Mouse (Mus musculus): ENCODE data around the gene St5.

St5 gene

DNA sequence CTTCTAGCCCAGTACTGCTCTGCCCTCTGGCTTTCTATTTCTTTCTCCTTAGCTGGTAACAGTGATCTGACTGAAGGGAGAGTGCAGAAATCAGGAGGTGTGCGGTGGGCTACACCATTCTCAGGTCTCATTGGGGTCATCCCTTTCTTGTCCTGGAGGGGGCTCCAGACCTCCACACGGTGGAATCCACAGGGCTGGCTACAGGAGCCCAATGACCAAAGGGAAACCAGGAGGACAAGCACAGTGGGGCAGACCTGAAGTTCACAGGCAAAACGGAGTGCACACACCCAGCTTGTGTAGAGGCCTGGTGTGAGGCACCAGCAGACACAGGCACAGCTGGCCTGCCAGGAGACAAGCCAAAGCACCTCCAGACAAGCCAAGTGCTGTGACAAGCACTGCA lies 175.0 kb downstream of the St5 start:
- CTCF ChIA-PET = no interaction called here

DNA sequence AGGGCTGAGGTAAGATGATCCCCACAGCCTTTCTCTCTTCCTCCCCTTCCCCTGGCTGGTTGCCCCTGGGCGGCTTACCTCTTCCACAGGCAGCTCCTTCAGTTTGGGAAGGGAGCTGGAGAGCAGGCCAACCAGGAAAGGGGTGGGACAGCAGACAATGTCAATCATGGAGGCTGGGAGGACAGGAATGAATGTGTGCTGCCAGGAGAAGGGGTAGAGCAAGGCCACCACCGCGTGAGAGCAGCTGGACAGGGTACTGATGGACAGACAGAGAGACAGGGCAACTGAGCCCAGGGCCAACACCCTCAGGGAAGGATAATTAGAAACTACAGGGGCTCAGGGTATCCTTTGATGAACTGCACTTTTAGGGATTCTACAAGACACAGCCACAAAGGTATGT lies 175.9 kb downstream of the St5 start:
- CTCF ChIA-PET = no interaction called here

DNA sequence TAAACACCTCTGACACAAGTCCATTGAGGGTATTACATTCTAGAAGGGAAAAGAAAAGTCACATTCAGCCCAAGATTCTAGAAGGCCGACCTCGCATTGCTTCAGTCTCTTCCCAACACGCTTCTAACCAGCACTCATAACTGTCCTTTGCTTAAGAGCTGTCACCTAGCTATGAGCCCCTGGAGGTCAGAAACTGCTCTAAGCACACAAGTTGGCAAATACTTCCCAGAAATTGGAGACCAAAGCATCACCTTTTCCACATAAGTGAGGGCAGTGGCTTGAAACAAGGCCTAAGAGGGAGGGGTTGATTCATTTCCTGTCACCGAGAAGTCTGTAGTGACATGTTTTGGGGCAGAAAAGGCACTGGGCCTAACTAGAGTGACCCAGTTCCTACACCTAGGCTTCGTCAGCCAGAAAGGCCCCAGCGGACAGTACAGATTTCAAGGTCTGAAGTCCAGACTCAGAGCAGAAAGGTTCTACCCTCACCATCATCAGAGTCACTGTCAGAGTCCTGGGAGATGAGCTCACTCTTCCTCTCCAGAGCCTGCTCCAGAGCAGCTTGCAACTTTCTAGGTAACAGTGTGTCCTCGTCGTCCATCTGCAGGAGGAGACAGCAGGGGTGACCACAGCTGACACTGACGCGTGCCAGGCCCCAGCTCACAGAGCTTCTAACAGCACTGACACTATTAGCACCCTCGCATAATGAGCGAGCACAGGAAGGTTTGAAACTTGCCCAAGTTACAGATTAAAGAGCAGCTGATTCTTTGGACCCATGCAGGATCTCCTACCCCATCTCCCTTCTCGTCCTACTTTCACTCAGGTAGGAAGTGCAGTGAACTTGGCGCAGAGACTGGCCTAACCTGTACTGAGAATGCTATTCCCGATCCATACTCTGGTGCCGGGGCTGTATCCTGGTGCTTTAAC lies 177.4 kb downstream of the St5 start:
- CTCF ChIA-PET = no interaction called here

DNA sequence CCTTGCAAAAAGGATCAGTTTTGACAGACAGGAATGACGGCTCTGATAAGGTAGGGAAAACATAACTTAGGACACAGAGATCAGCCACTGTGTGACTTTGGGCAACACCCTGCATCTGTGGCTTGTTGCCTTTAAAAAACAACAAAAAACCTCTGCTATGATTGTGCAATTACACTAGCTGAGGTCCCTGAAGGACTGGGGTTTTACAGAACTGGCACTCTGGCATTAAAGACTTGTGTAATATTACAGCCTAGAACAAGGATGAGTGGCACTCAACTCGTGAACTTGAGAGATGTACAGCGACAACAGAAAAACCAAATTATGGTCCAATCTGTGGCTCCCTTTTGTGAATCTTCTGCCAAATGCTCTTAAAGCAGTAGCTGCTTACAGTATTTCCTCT lies 178.6 kb downstream of the St5 start:
- CTCF ChIA-PET = no interaction called here

DNA sequence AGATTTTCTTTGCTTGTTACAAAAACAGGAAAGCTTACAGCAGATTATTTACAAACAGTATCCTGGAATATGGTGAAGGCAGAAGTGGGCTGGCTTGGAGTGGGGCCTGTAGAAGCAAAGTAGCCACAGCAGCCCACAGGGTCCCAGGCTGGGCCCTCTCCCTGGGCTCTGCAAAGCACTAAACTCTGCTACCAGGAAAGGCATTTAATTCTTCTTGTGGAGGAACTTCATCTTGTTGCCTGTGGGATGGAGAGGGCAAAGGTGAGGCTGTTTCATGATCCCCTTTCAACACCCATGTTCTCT lies 179.0 kb downstream of the St5 start:
- CTCF ChIA-PET = no interaction called here

DNA sequence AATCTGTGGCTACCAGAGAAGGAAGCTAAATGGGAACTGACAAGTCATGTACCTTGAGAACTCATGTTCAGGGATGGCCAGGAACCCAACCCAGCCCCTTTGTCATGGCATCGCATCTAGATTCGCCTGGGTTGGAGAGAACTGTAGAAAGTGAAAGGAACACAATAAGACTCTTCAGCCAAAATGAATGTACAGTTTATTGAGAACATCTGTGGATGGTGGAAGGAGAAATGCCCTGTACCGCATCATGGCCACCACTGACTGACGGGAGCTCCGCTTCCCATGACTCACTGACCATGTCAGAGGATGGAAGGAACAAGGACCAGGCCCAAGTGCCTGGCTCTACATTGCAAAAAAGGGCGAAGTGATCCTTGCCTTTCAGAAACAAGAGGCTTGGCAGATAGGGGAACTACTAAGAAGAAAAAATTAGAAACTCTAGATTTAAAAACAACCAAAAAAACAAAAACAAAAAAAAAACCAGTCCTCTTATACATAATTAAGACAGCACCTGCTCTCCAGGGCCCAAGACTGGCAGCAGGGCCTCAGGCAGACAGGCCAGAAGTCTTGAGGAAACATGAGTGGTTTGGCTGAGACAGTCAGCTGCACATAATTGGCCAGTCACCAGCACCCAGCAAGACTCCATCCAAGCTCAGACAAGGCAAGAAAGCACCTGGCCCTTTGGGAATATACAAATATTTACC lies 179.5 kb downstream of the St5 start:
- CTCF ChIA-PET = no interaction called here

DNA sequence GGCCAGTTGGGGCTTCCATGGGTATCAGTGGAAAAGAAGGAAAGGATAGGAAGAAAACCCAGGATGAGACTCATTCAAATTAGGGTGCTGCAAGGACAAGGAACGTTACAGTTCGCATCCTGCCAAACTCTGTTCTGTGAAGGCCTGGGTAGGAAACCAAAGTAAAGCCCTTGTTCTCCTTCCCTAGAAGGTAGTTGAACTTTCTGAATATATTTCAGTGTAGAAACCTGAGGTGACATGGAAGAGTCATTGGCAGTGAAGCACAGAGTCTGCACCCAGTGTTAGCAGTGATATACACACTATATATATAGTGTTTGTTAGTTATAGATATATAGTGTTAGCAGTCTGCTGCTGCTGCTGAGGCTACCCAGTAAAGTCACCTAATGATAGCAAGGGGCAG lies 180.1 kb downstream of the St5 start:
- CTCF ChIA-PET = no interaction called here

DNA sequence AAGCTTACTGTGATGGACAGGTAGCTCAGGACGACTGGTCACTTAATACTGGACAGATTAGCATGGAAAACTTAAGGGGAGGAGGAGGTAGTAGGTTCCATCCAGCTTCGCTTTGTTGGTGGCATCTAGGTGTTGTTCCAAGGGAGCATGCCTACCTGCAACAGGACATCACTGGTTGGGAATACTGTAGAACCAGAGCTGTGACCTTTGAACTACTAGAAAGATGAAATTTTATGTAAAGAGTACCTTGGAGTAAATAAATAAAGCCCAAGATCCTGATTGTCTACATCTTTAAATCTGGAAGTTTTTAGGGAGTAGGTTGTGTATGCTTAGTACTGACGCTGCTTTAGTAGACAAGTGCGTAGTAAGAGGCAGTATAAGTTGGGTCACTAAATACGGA lies 181.3 kb downstream of the St5 start:
- CTCF ChIA-PET = no interaction called here

DNA sequence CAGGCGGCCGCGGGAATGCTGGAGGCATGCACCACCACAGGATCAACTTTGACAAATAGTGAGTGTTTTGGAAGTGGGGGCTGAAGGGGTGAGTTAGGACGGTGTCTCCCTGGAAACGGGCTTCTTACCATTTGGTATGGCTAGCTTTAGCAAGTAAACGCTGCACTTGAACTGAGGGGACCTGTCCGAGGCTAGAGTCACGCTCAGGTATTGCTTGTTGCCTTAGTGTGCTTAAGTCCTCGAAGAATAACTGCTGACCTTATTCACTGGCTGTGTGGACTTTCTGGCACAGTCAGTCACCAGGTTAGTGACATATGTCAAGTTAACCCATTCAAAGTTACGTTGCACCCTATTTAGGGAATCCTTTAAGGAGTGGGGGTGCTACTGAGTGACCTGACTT lies 183.5 kb downstream of the St5 start:
- CTCF ChIA-PET = no interaction called here

DNA sequence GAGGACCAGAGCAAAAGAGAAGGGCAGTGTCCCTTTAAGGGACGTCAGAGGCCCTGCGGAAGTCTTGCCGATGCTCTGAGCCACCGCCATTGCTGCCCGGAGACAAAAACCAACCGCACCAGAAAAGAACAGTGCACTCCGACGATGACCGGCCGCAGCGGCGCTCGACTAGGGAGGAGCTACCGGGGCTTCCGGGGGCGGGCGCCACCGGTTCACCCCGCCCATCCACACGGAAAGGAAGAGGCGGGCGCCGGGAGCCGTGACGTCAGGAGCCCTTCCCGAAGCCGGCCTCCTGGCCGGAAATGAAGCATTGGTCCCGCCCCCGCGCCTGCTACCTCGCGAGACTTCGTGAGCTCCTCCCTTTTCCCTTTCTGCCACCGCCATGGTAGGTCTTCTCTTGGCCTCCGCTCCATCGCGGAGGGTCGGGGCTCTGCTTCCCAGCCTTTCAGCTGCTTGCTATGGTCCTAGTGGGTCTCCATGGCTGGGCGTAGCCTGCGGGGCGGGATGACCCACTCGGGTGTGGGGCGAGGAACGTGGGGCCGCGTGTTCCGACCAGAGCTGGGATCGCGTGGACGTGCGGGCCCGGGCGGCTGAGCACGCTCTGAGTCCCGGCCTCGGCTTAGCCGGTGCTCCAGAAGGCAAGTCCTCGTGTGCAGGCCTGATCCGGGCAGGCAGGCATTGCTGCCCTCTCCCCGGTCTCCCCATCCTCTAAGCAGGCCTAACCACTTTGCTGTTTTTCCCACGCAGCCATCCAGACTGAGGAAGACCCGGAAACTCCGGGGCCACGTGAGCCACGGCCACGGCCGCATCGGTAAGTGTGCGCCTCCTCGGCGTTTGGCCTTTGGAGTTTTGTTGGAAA lies 184.3 kb downstream of the St5 start, which contains the start of gene Rpl27a:
Rpl27a (plus strand) TSS at position 310 of the 859 bp plus-strand sequence.
- CTCF ChIA-PET = no interaction called here

DNA sequence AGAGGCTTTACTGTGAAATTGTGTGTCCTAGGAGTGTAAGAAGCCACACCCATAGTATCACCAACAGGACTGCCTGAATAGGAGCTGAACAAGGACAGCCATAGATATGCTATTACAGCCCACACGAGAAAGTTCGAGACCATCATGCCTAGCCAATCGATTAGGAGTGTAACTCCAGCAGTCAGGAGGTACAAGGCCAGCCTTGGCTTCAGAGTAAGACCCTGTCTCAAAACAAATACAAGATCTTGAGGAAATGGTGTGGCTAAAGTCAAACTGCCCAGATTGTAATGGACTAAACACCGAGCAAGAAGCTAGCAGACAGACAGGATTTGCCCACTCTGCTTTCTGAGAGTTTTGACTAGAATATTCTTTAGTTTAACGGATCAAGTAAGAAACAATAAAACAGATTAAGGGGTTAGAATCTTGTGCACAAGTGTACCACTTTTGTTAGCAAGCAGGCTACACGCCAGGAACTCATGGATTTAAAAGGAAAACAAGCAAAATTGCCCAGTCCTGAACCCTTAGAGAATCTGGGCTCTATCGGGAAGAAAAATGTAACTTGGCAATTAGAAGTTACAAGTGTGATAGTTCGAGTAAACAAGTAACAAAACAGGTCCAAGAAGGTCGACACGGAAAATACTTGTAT lies 185.2 kb downstream of the St5 start:
- CTCF ChIA-PET = interaction anchor here (0.9 kb wide), 1 partner anchor 230 kb away, joined by 3 read pairs; no protein-coding TSS in a partner anchor

DNA sequence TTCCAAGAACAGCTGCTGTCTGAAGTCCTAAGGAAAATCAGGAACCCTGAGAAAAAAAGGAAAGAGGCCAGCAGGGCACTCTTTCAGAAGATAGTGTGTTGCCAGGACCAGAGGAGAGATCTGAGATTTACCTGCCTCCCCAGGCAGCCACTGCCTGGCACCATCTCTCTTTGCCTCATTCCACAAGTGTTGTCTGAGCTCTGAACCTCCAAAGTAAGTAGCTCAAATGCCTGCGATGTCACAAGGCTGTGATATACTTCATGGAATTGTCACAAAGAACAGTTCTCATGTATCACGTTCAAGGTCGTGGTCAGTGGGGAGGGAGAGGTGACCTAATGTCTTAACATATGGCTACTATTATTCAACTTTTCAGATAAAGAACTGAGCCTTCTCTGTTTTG lies 186.9 kb downstream of the St5 start:
- CTCF ChIA-PET = no interaction called here

DNA sequence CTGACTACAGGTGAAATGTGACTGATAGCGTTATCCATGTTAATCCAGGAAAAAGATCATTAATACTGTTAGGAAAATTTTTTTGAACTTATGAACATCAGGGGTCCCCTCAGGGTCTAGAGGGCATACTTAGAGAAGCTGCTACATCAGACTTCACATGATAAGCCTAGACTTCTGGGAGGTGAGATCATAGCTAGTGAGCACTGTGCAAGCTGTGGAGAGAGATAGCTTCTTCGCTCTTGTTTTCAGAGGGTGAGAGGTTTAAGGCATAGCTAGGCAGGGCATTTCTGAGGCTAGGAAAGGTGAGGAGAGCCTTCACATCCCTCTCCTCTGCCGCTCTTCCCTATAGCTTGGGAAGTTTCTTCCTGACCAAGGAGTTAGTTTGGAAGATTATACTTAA lies 191.6 kb downstream of the St5 start:
- CTCF ChIA-PET = no interaction called here

DNA sequence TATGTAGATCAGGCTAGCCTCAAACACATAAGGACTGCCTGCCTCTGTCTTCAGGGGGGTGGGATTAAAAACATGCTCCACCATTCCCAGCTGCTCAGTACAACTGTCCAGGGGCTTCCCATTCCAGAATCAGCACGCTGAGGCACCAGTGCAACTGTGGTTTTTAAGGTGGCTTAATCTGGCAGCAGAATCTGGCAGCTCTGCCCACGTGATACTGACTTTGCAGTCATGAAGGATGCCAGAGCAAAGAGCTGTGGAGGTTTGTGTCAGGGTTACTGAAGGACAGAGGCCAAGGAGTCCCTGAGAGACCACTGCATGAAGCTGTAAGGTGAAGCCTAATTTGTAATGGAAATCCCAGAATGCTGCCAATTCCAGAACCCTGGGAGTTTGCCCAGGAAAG lies 192.6 kb downstream of the St5 start:
- CTCF ChIA-PET = no interaction called here

DNA sequence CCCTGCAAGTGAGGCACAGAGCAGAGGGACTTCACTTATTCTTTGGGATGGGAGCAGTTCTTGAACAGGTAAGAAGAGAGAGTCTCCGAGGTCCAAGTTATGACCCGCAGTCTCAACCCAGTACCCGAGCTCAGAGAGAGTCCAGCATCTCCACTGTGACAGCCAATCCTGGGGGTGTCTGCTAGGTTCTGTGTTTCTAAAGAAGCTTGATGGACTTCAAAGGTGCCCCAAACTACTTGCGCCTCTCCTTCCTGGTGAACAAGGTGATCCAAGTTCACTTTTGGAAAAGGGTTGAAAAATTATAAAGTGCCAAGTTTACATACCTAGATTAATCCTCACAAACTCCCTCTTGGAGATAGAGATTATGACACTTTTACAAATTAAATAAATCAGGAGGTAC lies 195.4 kb downstream of the St5 start, which contains the start of gene Trim66:
Trim66 (minus strand) TSS at position 101 of the 400 bp plus-strand sequence.
- CTCF ChIA-PET = no interaction called here

DNA sequence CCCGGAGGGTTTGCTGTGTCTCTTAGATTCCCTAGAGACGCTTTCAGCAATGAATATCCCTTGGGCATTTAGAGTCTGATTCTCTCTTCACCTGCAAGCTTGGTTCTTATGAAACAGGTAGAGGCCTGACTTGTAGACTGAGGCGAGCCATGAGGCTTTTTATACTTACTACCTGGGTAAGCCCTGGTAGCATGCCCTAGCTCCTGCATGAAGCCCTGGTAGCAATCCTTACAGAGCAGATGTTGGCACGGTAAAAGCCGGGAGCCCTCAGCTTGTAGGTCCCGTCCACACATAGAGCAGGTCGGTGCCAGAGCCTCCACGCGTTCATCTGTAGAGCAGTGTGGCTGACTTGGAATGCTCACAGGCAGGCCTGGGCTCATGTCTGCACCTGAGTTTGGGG lies 195.8 kb downstream of the St5 start:
- CTCF ChIA-PET = no interaction called here

DNA sequence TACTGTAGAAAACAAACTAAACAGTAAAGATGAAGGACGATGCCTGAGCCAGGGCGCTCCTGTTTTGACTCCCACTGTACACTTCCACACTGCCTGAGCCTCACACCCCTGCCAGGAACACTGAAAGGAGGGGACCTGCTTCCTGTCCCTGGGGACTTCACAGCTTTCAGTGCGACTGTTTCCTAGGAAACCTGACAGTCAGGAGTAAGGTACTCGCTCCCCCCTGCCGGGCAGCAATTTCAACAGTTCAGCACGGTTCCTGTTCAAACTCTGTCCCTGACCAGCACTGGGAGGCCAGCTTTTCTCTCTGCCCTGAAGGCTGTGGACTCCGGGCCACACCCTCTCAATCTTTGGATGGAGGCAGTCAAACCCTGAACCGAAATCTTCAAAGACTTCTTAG lies 196.3 kb downstream of the St5 start:
- CTCF ChIA-PET = no interaction called here

DNA sequence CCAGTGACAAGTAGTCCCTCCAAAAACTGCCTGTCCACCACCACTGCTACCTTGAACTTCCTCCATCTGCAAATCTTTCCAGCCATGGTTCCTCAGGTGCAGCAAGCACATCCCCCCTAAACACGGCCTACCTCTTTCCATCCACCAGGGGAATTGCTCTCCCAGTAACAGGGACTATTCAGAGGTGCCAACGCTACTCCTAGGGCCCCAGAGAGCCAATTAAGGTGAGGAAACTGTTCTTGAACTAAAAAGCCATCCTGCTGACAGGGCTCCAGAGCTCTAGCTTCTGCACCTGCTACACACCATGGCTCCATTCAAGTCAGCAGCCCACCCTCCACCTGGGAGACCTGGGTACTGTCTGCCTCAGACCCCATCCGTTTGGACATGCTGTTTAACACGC lies 205.9 kb downstream of the St5 start:
- CTCF ChIA-PET = no interaction called here

DNA sequence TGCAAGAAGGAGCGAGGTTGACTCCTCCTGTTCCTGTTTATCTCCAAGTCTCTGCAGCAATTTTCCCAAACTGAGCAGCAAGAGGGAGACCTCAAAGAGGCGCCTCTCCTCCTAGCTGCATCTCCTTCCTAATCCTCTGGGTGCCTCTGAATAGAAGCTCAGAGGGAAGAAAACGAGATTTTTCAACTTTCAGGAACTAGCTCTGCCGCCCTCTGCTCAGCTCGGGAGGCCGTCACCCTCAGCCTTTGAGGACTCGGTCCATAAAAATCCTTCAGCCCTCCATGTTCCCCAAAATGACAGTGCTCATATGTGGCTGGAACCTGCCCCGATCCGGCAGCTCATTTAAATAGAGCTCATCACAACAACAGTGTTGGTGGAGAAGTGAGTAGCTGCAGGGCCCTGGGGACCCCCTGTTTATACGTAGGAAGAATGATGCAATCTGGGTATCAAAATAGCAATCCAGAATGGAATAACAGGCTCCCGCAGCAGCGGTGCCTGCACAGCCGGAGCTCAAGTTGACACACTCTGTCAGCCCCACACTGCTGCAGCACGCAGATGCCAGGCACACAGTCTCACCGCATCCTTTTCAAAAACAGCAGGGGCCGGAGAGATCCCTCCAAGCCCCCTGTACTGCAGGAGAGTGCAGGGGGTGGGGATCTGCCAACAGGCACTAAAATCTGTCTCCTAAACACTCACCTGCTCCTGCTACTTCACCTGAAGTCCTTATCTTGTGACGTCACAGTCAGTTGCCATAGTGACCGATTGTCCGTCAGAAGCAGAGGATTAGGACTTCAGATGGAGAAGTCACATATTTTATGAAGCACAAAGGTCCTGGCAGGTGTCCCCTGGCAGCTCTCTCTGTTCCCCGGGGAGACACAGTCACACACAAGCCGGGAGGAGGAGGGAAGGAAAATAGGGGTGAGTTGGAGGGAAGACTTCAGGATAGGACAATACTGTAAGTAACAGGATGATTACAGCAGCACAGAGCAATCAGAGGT lies 209.8 kb downstream of the St5 start:
- CTCF ChIA-PET = no interaction called here

DNA sequence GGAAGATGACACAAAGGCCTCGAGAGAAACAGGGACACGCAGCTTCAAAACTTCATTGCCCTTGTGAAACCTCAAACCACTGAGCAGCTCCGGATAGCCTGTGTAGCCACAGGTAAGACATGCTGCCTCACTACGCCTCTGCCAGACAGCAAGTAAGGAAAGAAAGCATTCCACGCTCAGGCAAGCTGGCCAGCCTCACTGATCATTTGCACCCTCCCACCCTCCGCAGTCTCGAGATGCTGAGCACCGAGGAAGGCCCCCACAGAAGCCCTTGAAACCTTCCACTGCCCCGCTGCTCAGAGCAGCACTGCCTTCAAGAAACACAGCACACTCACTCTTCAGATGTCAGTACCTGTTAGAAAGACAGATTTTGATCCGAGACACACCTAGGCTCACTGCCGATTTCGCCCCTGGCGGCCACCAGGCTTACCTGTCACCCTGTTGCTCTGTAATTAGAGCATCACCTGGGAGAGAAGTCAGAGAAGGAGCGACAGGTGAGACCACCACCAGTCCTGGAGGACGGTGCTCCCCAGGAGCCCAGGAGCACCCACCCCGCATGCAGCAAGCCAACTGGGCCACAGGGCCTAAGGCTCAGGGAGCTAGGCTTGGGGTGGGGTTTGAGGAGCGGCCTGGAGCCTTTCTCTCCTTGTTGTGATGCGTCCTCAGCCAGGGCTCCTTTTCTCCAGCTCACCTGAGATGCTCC lies 210.6 kb downstream of the St5 start:
- CTCF ChIA-PET = no interaction called here
